Comparison of ENCODE assay signal across 14 mouse cellular contexts in the genomic region with DNA sequence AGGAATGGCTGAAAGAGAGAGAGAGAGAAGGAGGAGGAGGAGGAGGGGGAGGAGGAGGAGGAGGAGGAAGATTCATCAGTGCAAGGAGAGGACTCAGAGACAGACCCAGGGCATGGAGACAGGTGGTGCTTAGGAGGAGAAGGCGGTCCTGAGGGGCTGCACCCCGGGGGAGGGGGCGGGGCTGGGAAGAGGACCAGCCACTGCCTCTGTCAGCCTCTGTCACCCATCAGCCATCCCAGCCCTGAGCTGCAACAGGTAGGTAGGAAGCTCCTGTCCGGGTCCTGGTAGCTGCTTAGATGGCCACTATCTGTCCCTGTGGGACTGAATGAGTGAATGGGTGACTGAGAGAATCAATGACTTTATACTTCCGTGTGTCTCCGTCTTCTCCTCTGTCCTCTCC. TPM values are rescaled to one million over a fixed set of nuclear protein-coding genes. Genes with fewer than 3 reads are reported as not detected.
DNase-seq lines count a peak whose midpoint lies in the region; ATAC-seq and TF ChIP-seq lines count a peak whose summit lies in the region.
"Had no signal": no experiment of that assay in that cellular context is flagged by ENCODE, and none has a peak within 500 bp of the region (broad histone marks: within the 10 kb centered on the region; RNA-seq: fewer than 3 reads in every experiment).

No protein-coding gene starts in this region.

- H3K36me3 ChIP-seq in heart, embryonic 14.5 days (ENCODE audit: control insufficient read depth, insufficient read depth, low read length) = peaks cover 3% of the 10 kb centered on the region
- H3K36me3 ChIP-seq in heart, embryonic 11.5 days (ENCODE audit: control insufficient read depth, insufficient read depth, low read length) = no peaks in the 10 kb centered on the region
- H3K36me3 ChIP-seq in midbrain, embryonic 11.5 days (ENCODE audit: control insufficient read depth, insufficient read depth, low read length) = no peaks in the 10 kb centered on the region
- no peaks in the 10 kb centered on the region for H3K36me3 ChIP-seq in midbrain, embryonic 16.5 days (ENCODE audit: control insufficient read depth, insufficient read depth, low read length)
- H3K36me3 ChIP-seq in embryonic facial prominence, embryonic 15.5 days = no peaks in the 10 kb centered on the region
- peaks cover 14% of the 10 kb centered on the region for H3K36me3 ChIP-seq in limb, embryonic 13.5 days

- ATAC-seq in heart, embryonic 14.5 days (ENCODE audit: insufficient number of reproducible peaks, insufficient read depth, low FRiP score, low read depth) = no peak
- ATAC-seq in heart, embryonic 11.5 days (replicated peaks; ENCODE audit: insufficient number of reproducible peaks, low FRiP score, low TSS enrichment) = no peak
- no peak for ATAC-seq in midbrain, embryonic 11.5 days (ENCODE audit: low FRiP score)
- no peak for ATAC-seq in midbrain, embryonic 16.5 days
- ATAC-seq in embryonic facial prominence, embryonic 15.5 days (ENCODE audit: insufficient number of reproducible peaks, low FRiP score, low TSS enrichment, low read depth) = no peak
- no peak for ATAC-seq in limb, embryonic 13.5 days (ENCODE audit: low FRiP score, low read depth)
- ATAC-seq: lung, postnatal 0 days had no signal

- 13% methylated on average over 6 of the region's 6 CpGs for WGBS in heart, embryonic 14.5 days
- 3% methylated on average over 6 of the region's 6 CpGs for WGBS in heart, embryonic 11.5 days (ENCODE audit: insufficient replicate concordance)
- 9% methylated on average over 6 of the region's 6 CpGs for WGBS in midbrain, embryonic 11.5 days
- WGBS in midbrain, embryonic 16.5 days = 1% methylated on average over 6 of the region's 6 CpGs
- WGBS in embryonic facial prominence, embryonic 15.5 days = 5% methylated on average over 6 of the region's 6 CpGs
- WGBS in limb, embryonic 13.5 days = 8% methylated on average over 6 of the region's 6 CpGs
- WGBS in lung, adult 2 months = 26% methylated on average over 6 of the region's 6 CpGs

- DNase-seq in midbrain, embryonic 11.5 days (ENCODE audit: low spot score, missing footprints) = no peak
- DNase-seq in urinary bladder, postnatal 36 days (ENCODE audit: low spot score in 2 of 2) = no peak
- DNase-seq in lung, adult 2 months = no peak
- DNase-seq: cerebellum, adult 2 months; gastrocnemius, adult 2 months; heart, postnatal 4 days; kidney, postnatal 4 days had no signal

- no peaks in the 10 kb centered on the region for H3K9me3 ChIP-seq in heart, embryonic 14.5 days (ENCODE audit: control insufficient read depth, low read length)
- H3K9me3 ChIP-seq in heart, embryonic 11.5 days (replicated peaks; ENCODE audit: control insufficient read depth, low read length) = no peaks in the 10 kb centered on the region
- no peaks in the 10 kb centered on the region for H3K9me3 ChIP-seq in midbrain, embryonic 11.5 days (ENCODE audit: control insufficient read depth, low read length)
- no peaks in the 10 kb centered on the region for H3K9me3 ChIP-seq in midbrain, embryonic 16.5 days (replicated peaks; ENCODE audit: control insufficient read depth, low read length, poor library complexity, severe bottlenecking)
- H3K9me3 ChIP-seq in embryonic facial prominence, embryonic 15.5 days (replicated peaks) = no peaks in the 10 kb centered on the region
- no peaks in the 10 kb centered on the region for H3K9me3 ChIP-seq in limb, embryonic 13.5 days

- TF ChIP-seq POLR2A in lung, adult 2 months (IDR thresholded peaks at IDR 0.05; ENCODE audit: borderline replicate concordance, extremely low read depth, low read depth, low read length) = no peak

- no peak overlapping the region for H3K27ac ChIP-seq in heart, embryonic 14.5 days (replicated peaks in 1 of 2; ENCODE audit: control insufficient read depth in 1 of 2, insufficient read depth in 1 of 2, low read depth in 2 of 2, low read length in 2 of 2)
- H3K27ac ChIP-seq in heart, embryonic 11.5 days (ENCODE audit: low read depth, low read length) = no peak overlapping the region
- no peak overlapping the region for H3K27ac ChIP-seq in midbrain, embryonic 11.5 days (ENCODE audit: low read depth, low read length)
- H3K27ac ChIP-seq in midbrain, embryonic 16.5 days (ENCODE audit: low read length) = no peak overlapping the region
- no peak overlapping the region for H3K27ac ChIP-seq in embryonic facial prominence, embryonic 15.5 days (replicated peaks)
- H3K27ac ChIP-seq in limb, embryonic 13.5 days = no peak overlapping the region
- H3K27ac ChIP-seq: gastrocnemius, adult 2 months had no signal

- H3K4me1 ChIP-seq in heart, embryonic 14.5 days (ENCODE audit: control insufficient read depth in 2 of 2, insufficient read depth in 2 of 2, low read length in 2 of 2) = peaks cover 21 to 28% of the 10 kb centered on the region in 2 experiments
- peaks cover 20% of the 10 kb centered on the region for H3K4me1 ChIP-seq in heart, embryonic 11.5 days (ENCODE audit: control insufficient read depth, insufficient read depth, low read length)
- H3K4me1 ChIP-seq in midbrain, embryonic 11.5 days (ENCODE audit: control insufficient read depth, insufficient read depth, low read length) = peaks cover 22% of the 10 kb centered on the region
- peaks cover 19% of the 10 kb centered on the region for H3K4me1 ChIP-seq in midbrain, embryonic 16.5 days (ENCODE audit: control insufficient read depth, insufficient read depth, low read length)
- peaks cover 60% of the 10 kb centered on the region for H3K4me1 ChIP-seq in embryonic facial prominence, embryonic 15.5 days
- H3K4me1 ChIP-seq in limb, embryonic 13.5 days = peaks cover 60% of the 10 kb centered on the region
- H3K4me1 ChIP-seq in lung, adult 2 months (ENCODE audit: control insufficient read depth, insufficient read depth, low read length) = 0 out of 2 replicates have a peak, but pooled peaks cover 2% of the 10 kb centered on the region

- no peak overlapping the region for H3K4me3 ChIP-seq in heart, embryonic 14.5 days (ENCODE audit: control insufficient read depth in 1 of 2, insufficient read depth in 1 of 2, low read depth in 1 of 2, low read length in 2 of 2)
- no peak overlapping the region for H3K4me3 ChIP-seq in heart, embryonic 11.5 days (ENCODE audit: low read depth, low read length)
- no peak overlapping the region for H3K4me3 ChIP-seq in midbrain, embryonic 11.5 days (ENCODE audit: low read depth, low read length)
- H3K4me3 ChIP-seq in midbrain, embryonic 16.5 days (ENCODE audit: low read depth, low read length) = no peak overlapping the region
- 0 out of 2 replicates have a peak overlapping the region, but pooled peaks have one; percentile 7 for H3K4me3 ChIP-seq in embryonic facial prominence, embryonic 15.5 days (replicated peaks)
- peak overlapping the region; percentile 33; the same call in 1 of the 2 replicates for H3K4me3 ChIP-seq in limb, embryonic 13.5 days
- H3K4me3 ChIP-seq in lung, adult 2 months (replicated peaks; ENCODE audit: extremely low read depth, low read depth, low read length) = no peak overlapping the region
- H3K4me3 ChIP-seq: gastrocnemius, adult 2 months; myocyte had no signal

- TF ChIP-seq CTCF in lung, adult 2 months (IDR thresholded peaks at IDR 0.05; ENCODE audit: insufficient read depth, low read length) = no peak

- H3K27me3 ChIP-seq in heart, embryonic 14.5 days (ENCODE audit: control insufficient read depth, insufficient read depth, low read length) = peaks cover 22% of the 10 kb centered on the region
- peaks cover 33% of the 10 kb centered on the region for H3K27me3 ChIP-seq in heart, embryonic 11.5 days (ENCODE audit: control insufficient read depth, insufficient read depth, low read length)
- H3K27me3 ChIP-seq in midbrain, embryonic 11.5 days (ENCODE audit: control insufficient read depth, insufficient read depth, low read length) = peaks cover 31% of the 10 kb centered on the region
- peaks cover 3% of the 10 kb centered on the region; the same call in 1 of the 2 replicates for H3K27me3 ChIP-seq in midbrain, embryonic 16.5 days (ENCODE audit: control insufficient read depth, insufficient read depth, low read depth, low read length)
- peaks cover 8% of the 10 kb centered on the region for H3K27me3 ChIP-seq in embryonic facial prominence, embryonic 15.5 days
- H3K27me3 ChIP-seq in limb, embryonic 13.5 days = no peaks in the 10 kb centered on the region

- H3K4me2 ChIP-seq in heart, embryonic 14.5 days (ENCODE audit: low read length) = peak overlapping the region; percentile 21; the same call in 1 of the 2 replicates
- H3K4me2 ChIP-seq in heart, embryonic 11.5 days = no peak overlapping the region; the same call in 1 of the 2 replicates
- H3K4me2 ChIP-seq in midbrain, embryonic 11.5 days = peak overlapping the region; percentile 14; the same call in 1 of the 2 replicates
- no peak overlapping the region for H3K4me2 ChIP-seq in midbrain, embryonic 16.5 days (ENCODE audit: low read length)
- H3K4me2 ChIP-seq in embryonic facial prominence, embryonic 15.5 days (replicated peaks) = peak overlapping the region; percentile 67; the same call in 1 of the 2 replicates
- peak overlapping the region; percentile 76 for H3K4me2 ChIP-seq in limb, embryonic 13.5 days (replicated peaks)

- no peak overlapping the region; the same call in 1 of the 2 replicates for H3K9ac ChIP-seq in heart, embryonic 14.5 days (ENCODE audit: low read length)
- H3K9ac ChIP-seq in heart, embryonic 11.5 days (ENCODE audit: low read depth, low read length) = no peak overlapping the region
- no peak overlapping the region for H3K9ac ChIP-seq in midbrain, embryonic 11.5 days (ENCODE audit: low read length)
- H3K9ac ChIP-seq in midbrain, embryonic 16.5 days (ENCODE audit: low read depth, low read length) = no peak overlapping the region
- no peak overlapping the region for H3K9ac ChIP-seq in embryonic facial prominence, embryonic 15.5 days
- H3K9ac ChIP-seq in limb, embryonic 13.5 days = 0 out of 2 replicates have a peak overlapping the region, but pooled peaks have one; percentile 19

RNA-seq across cellular contexts. Expression of gene Gng8, which starts 2.0 kb away (rescaled TPM):
- polyA plus RNA-seq in heart, embryonic 14.5 days (2014; fragmentation: Nextera tagmentation; extraction: Ambion mirVana) = 4.2 and 6.9 TPM in 2 replicates
- 3.5 and 4.2 TPM in 2 replicates for polyA plus RNA-seq in heart, embryonic 11.5 days (2014; fragmentation: Nextera tagmentation; extraction: Ambion mirVana)
- polyA plus RNA-seq in midbrain, embryonic 11.5 days (2014; fragmentation: Nextera tagmentation; extraction: Ambion mirVana) = 9.7 and 10.2 TPM in 2 replicates
- polyA plus RNA-seq in midbrain, embryonic 16.5 days (2015; fragmentation: Nextera tagmentation; extraction: Ambion mirVana) = 14.0 and 49.2 TPM in 2 replicates
- polyA plus RNA-seq in embryonic facial prominence, embryonic 15.5 days (2015; fragmentation: Nextera tagmentation; extraction: Ambion mirVana) = 27.8 and 36.3 TPM in 2 replicates
- 15.4 and 16.0 TPM in 2 replicates for polyA plus RNA-seq in limb, embryonic 13.5 days (2015; fragmentation: Nextera tagmentation; extraction: Ambion mirVana)
- polyA plus RNA-seq in lung, adult 2 months (2012; rRNA removed) = 12.5 and 27.7 TPM in 2 replicates

RNA-seq across cellular contexts. Expression of gene Ptgir, which starts 12.7 kb away (rescaled TPM):
- polyA plus RNA-seq in heart, embryonic 14.5 days (2014; fragmentation: Nextera tagmentation; extraction: Ambion mirVana) = 0.38 and 0.57 TPM in 2 replicates
- polyA plus RNA-seq in heart, embryonic 11.5 days (2014; fragmentation: Nextera tagmentation; extraction: Ambion mirVana) = 0.19 and 0.34 TPM in 2 replicates
- 0.94 and 1.2 TPM in 2 replicates for polyA plus RNA-seq in midbrain, embryonic 11.5 days (2014; fragmentation: Nextera tagmentation; extraction: Ambion mirVana)
- polyA plus RNA-seq in midbrain, embryonic 16.5 days (2015; fragmentation: Nextera tagmentation; extraction: Ambion mirVana) = 0.22 and 0.23 TPM in 2 replicates
- polyA plus RNA-seq in embryonic facial prominence, embryonic 15.5 days (2015; fragmentation: Nextera tagmentation; extraction: Ambion mirVana) = 2.5 and 3.1 TPM in 2 replicates
- 2.0 TPM in 2 replicates for polyA plus RNA-seq in limb, embryonic 13.5 days (2015; fragmentation: Nextera tagmentation; extraction: Ambion mirVana)
- polyA plus RNA-seq in lung, adult 2 months (2012; rRNA removed) = 9.8 and 10.4 TPM in 2 replicates

RNA-seq across cellular contexts. Expression of gene Dact3, which starts 18.5 kb away (rescaled TPM):
- 13.2 and 13.8 TPM in 2 replicates for polyA plus RNA-seq in heart, embryonic 14.5 days (2014; fragmentation: Nextera tagmentation; extraction: Ambion mirVana)
- 9.5 and 10.6 TPM in 2 replicates for polyA plus RNA-seq in heart, embryonic 11.5 days (2014; fragmentation: Nextera tagmentation; extraction: Ambion mirVana)
- polyA plus RNA-seq in midbrain, embryonic 11.5 days (2014; fragmentation: Nextera tagmentation; extraction: Ambion mirVana) = 4.8 and 5.3 TPM in 2 replicates
- polyA plus RNA-seq in midbrain, embryonic 16.5 days (2015; fragmentation: Nextera tagmentation; extraction: Ambion mirVana) = 2.6 and 3.0 TPM in 2 replicates
- polyA plus RNA-seq in embryonic facial prominence, embryonic 15.5 days (2015; fragmentation: Nextera tagmentation; extraction: Ambion mirVana) = 5.4 and 6.3 TPM in 2 replicates
- 5.1 and 6.1 TPM in 2 replicates for polyA plus RNA-seq in limb, embryonic 13.5 days (2015; fragmentation: Nextera tagmentation; extraction: Ambion mirVana)
- polyA plus RNA-seq in lung, adult 2 months (2012; rRNA removed) = 31.7 and 41.1 TPM in 2 replicates

RNA-seq across cellular contexts. Expression of gene Calm3, which starts 30.3 kb away (rescaled TPM):
- polyA plus RNA-seq in heart, embryonic 14.5 days (2014; fragmentation: Nextera tagmentation; extraction: Ambion mirVana) = 119 and 152 TPM in 2 replicates
- polyA plus RNA-seq in heart, embryonic 11.5 days (2014; fragmentation: Nextera tagmentation; extraction: Ambion mirVana) = 150 and 156 TPM in 2 replicates
- 284 and 295 TPM in 2 replicates for polyA plus RNA-seq in midbrain, embryonic 11.5 days (2014; fragmentation: Nextera tagmentation; extraction: Ambion mirVana)
- 405 and 443 TPM in 2 replicates for polyA plus RNA-seq in midbrain, embryonic 16.5 days (2015; fragmentation: Nextera tagmentation; extraction: Ambion mirVana)
- 117 and 138 TPM in 2 replicates for polyA plus RNA-seq in embryonic facial prominence, embryonic 15.5 days (2015; fragmentation: Nextera tagmentation; extraction: Ambion mirVana)
- 103 and 115 TPM in 2 replicates for polyA plus RNA-seq in limb, embryonic 13.5 days (2015; fragmentation: Nextera tagmentation; extraction: Ambion mirVana)
- polyA plus RNA-seq in lung, adult 2 months (2012; rRNA removed) = 279 and 310 TPM in 2 replicates

RNA-seq across cellular contexts. Expression of gene Pnmal2, which starts 50.9 kb away (rescaled TPM):
- 2.8 TPM in 2 replicates for polyA plus RNA-seq in heart, embryonic 14.5 days (2014; fragmentation: Nextera tagmentation; extraction: Ambion mirVana)
- polyA plus RNA-seq in heart, embryonic 11.5 days (2014; fragmentation: Nextera tagmentation; extraction: Ambion mirVana) = 1.5 and 2.0 TPM in 2 replicates
- polyA plus RNA-seq in midbrain, embryonic 11.5 days (2014; fragmentation: Nextera tagmentation; extraction: Ambion mirVana) = 8.3 and 8.6 TPM in 2 replicates
- 186 and 206 TPM in 2 replicates for polyA plus RNA-seq in midbrain, embryonic 16.5 days (2015; fragmentation: Nextera tagmentation; extraction: Ambion mirVana)
- 22.4 and 26.0 TPM in 2 replicates for polyA plus RNA-seq in embryonic facial prominence, embryonic 15.5 days (2015; fragmentation: Nextera tagmentation; extraction: Ambion mirVana)
- 22.7 and 23.4 TPM in 2 replicates for polyA plus RNA-seq in limb, embryonic 13.5 days (2015; fragmentation: Nextera tagmentation; extraction: Ambion mirVana)
- 2.0 and 3.2 TPM in 2 replicates for polyA plus RNA-seq in lung, adult 2 months (2012; rRNA removed)

Comparison
In these comparisons a context has a peak if more than half of its experiments do, and no peak if none do; other contexts are left out.
1. H3K4me2 ChIP-seq: peak in heart, embryonic 14.5 days (single experiment), midbrain, embryonic 11.5 days (single experiment), embryonic facial prominence, embryonic 15.5 days (single experiment) and limb, embryonic 13.5 days (single experiment); none in heart, embryonic 11.5 days (single experiment) and midbrain, embryonic 16.5 days (single experiment).
2. H3K4me3 ChIP-seq: peak in embryonic facial prominence, embryonic 15.5 days (single experiment) and limb, embryonic 13.5 days (single experiment); none in heart, embryonic 14.5 days (0 of 2), heart, embryonic 11.5 days (single experiment), midbrain, embryonic 11.5 days (single experiment), midbrain, embryonic 16.5 days (single experiment) and lung, adult 2 months (single experiment).